Mouse (Mus musculus) midbrain, embryonic 16.5 days (tissue): ENCODE data around the gene Rbm34. TPM values are rescaled to one million over a fixed set of nuclear protein-coding genes. Genes with fewer than 3 reads are reported as not detected.

Experiments
- ATAC-seq: fragments of 200-750 bp; cut with Nextera tagmentation; 2 replicates; pipeline ENCODE4 v1.8.0; 2017; ENCODE audit warnings: moderate TSS enrichment
- H3K27ac ChIP-seq: fragments of 300-500 bp; sonication (generic); 2 replicates; pipeline ENCODE4 v1.5.1; 2014; ENCODE audit warnings: mild to moderate bottlenecking, low read length, mixed read lengths
- H3K27me3 ChIP-seq: fragments of 300-500 bp; sonication (generic); 2 replicates; pipeline ENCODE4 v1.6.1; 2014; ENCODE audit warnings: low read depth, low read length, mixed read lengths; ENCODE audit not compliant: control insufficient read depth, insufficient read depth
- H3K36me3 ChIP-seq: fragments of 300-500 bp; sonication (generic); 2 replicates; pipeline ENCODE4 v1.6.1; 2014; ENCODE audit warnings: mild to moderate bottlenecking, low read length, moderate library complexity, mixed read lengths; ENCODE audit not compliant: control insufficient read depth, insufficient read depth
- H3K4me1 ChIP-seq: fragments of 300-500 bp; sonication (generic); 2 replicates; pipeline ENCODE4 v1.6.1; 2014; ENCODE audit warnings: mild to moderate bottlenecking, low read length, mixed read lengths; ENCODE audit not compliant: control insufficient read depth, insufficient read depth
- H3K4me2 ChIP-seq: fragments of 300-500 bp; sonication (generic); 2 replicates; pipeline ENCODE4 v1.6.1; 2014; ENCODE audit warnings: mild to moderate bottlenecking, low read length, mixed read lengths
- H3K4me3 ChIP-seq: fragments of 300-500 bp; sonication (generic); 2 replicates; pipeline ENCODE4 v1.5.1; 2014; ENCODE audit warnings: low read depth, mild to moderate bottlenecking, low read length, moderate library complexity, mixed read lengths
- H3K9ac ChIP-seq: fragments of 300-500 bp; sonication (generic); 2 replicates; pipeline ENCODE4 v1.6.1; 2014; ENCODE audit warnings: low read depth, low read length, mixed read lengths
- H3K9me3 ChIP-seq: fragments of 300-500 bp; sonication (generic); replicated peaks from 2 replicates; pipeline ENCODE4 v1.6.1; 2014; ENCODE audit warnings: mild to moderate bottlenecking, low read length, mixed read lengths; ENCODE audit not compliant: control insufficient read depth, poor library complexity, severe bottlenecking
- WGBS: fragments of 180-500 bp; shearing (Covaris S2); extraction: QIAGEN DNeasy Blood & Tissue Kit; methylation state at CpG from one replicate; pipeline ENCODE4 v1.1.7; 2014; 5-methylcytosine and 5-hydroxymethylcytosine counted together
- polyA plus RNA-seq: library from polyadenylated mRNA; unstranded; fragments of >200 nt; fragmentation: Nextera tagmentation; extraction: Ambion mirVana; gene quantifications from 2 replicates; pipeline ENCODE4 v1.2.1, GENCODE M21; 2015

Gene Rbm34
- polyA plus RNA-seq, 1 experiment from 2014 or later = 21.4 TPM

GRCm38 (mm10) chr8:126907968-126908367, 62.9 kb downstream of the Rbm34 start:
- no peaks in the 10 kb centered on the region for H3K4me1 ChIP-seq
- 87% methylated on average over 9 of the region's 9 CpGs for WGBS
- H3K27ac ChIP-seq = no peak overlapping the region
- H3K27me3 ChIP-seq = no peaks in the 10 kb centered on the region
- no peaks in the 10 kb centered on the region for H3K9me3 ChIP-seq
- no peaks in the 10 kb centered on the region for H3K36me3 ChIP-seq
- no peak overlapping the region for H3K4me3 ChIP-seq
- no peak for ATAC-seq
- H3K4me2 ChIP-seq = no peak overlapping the region
- no peak overlapping the region for H3K9ac ChIP-seq

- H3K27ac ChIP-seq = no peak overlapping the region
- H3K9me3 ChIP-seq = no peaks in the 10 kb centered on the region
- WGBS = 71% methylated on average over 3 of the region's 3 CpGs
- H3K27me3 ChIP-seq = no peaks in the 10 kb centered on the region
- peak; percentile 76 for ATAC-seq
- H3K36me3 ChIP-seq = no peaks in the 10 kb centered on the region
- H3K4me3 ChIP-seq = no peak overlapping the region
- no peak overlapping the region for H3K4me2 ChIP-seq
- H3K4me1 ChIP-seq = no peaks in the 10 kb centered on the region
- H3K9ac ChIP-seq = no peak overlapping the region
Observed at GRCm38 (mm10) chr8:126907374-126907773, 63.5 kb downstream of the Rbm34 start.

GRCm38 (mm10) chr8:126905387-126905786, 65.5 kb downstream of the Rbm34 start:
- 92% methylated on average over 3 of the region's 3 CpGs for WGBS
- Histone ChIP-seq H3K4me2 (no peak overlapping the region), H3K27ac (no peak overlapping the region), H3K27me3 (no peaks in the 10 kb centered on the region), H3K4me1 (no peaks in the 10 kb centered on the region), H3K4me3 (no peak overlapping the region), H3K36me3 (no peaks in the 10 kb centered on the region), H3K9me3 (no peaks in the 10 kb centered on the region), H3K9ac (no peak overlapping the region)
- ATAC-seq = no peak

- Histone ChIP-seq H3K27ac (no peak overlapping the region), H3K4me3 (no peak overlapping the region), H3K27me3 (no peaks in the 10 kb centered on the region), H3K4me1 (no peaks in the 10 kb centered on the region), H3K4me2 (no peak overlapping the region), H3K36me3 (no peaks in the 10 kb centered on the region), H3K9me3 (no peaks in the 10 kb centered on the region), H3K9ac (no peak overlapping the region)
- no peak for ATAC-seq
- 90% methylated on average over 9 of the region's 9 CpGs for WGBS
Observed at GRCm38 (mm10) chr8:126903927-126904326, 66.9 kb downstream of the Rbm34 start.

GRCm38 (mm10) chr8:126903224-126903895, 67.5 kb downstream of the Rbm34 start:
- no peaks in the 10 kb centered on the region for H3K4me1 ChIP-seq
- no peak overlapping the region for H3K4me3 ChIP-seq
- 78% methylated on average over 9 of the region's 9 CpGs for WGBS
- no peak for ATAC-seq
- H3K9me3 ChIP-seq = no peaks in the 10 kb centered on the region
- H3K9ac ChIP-seq = no peak overlapping the region
- no peak overlapping the region for H3K4me2 ChIP-seq
- H3K27ac ChIP-seq = no peak overlapping the region
- H3K27me3 ChIP-seq = no peaks in the 10 kb centered on the region
- H3K36me3 ChIP-seq = no peaks in the 10 kb centered on the region

- ATAC-seq = no peak
Observed at GRCm38 (mm10) chr8:126901612-126902011, 69.3 kb downstream of the Rbm34 start.

GRCm38 (mm10) chr8:126901049-126901448, 69.8 kb downstream of the Rbm34 start:
- no peak overlapping the region for H3K27ac ChIP-seq
- H3K9ac ChIP-seq = no peak overlapping the region
- 80% methylated on average over 2 of the region's 2 CpGs for WGBS
- H3K4me1 ChIP-seq = no peaks in the 10 kb centered on the region
- H3K36me3 ChIP-seq = no peaks in the 10 kb centered on the region
- no peaks in the 10 kb centered on the region for H3K27me3 ChIP-seq
- ATAC-seq = no peak
- H3K4me3 ChIP-seq = no peak overlapping the region
- no peak overlapping the region for H3K4me2 ChIP-seq
- no peaks in the 10 kb centered on the region for H3K9me3 ChIP-seq

More at GRCm38 (mm10) chr8:126901612-126902011, 69.3 kb downstream of the Rbm34 start:
- Histone ChIP-seq H3K9ac (no peak overlapping the region), H3K4me1 (no peaks in the 10 kb centered on the region), H3K27ac (no peak overlapping the region), H3K27me3 (no peaks in the 10 kb centered on the region), H3K36me3 (no peaks in the 10 kb centered on the region), H3K4me2 (no peak overlapping the region), H3K9me3 (no peaks in the 10 kb centered on the region), H3K4me3 (no peak overlapping the region)
- WGBS = 83% methylated on average over 1 of the region's 1 CpGs

Other genes with a start within 250 kb of the Rbm34 start
- gene Tomm20, start 25.2 kb downstream of the Rbm34 start, polyA plus RNA-seq = 208 and 220 TPM in 2 replicates
- gene Pard3, start 92.8 kb upstream of the Rbm34 start, polyA plus RNA-seq = 14.5 and 14.6 TPM in 2 replicates